Mouse (Mus musculus) intestine, embryonic 16.5 days (tissue): Measurements from ENCODE around the gene Ccz1. TPM values are rescaled to one million over a fixed set of nuclear protein-coding genes. Genes with fewer than 3 reads are reported as not detected.

Experiments used
- polyA plus RNA-seq: library from polyadenylated mRNA; unstranded; fragments of >200 nt; fragmentation: Nextera tagmentation; extraction: Ambion mirVana; gene quantifications from 2 replicates; pipeline ENCODE4 v1.2.1, GENCODE M21; 2015

Gene Ccz1
- polyA plus RNA-seq, 1 experiment from 2014 or later: 74.2 TPM

Other genes with a start within 250 kb of the Ccz1 start
- gene Eif2ak1, start 197.1 kb downstream of the Ccz1 start, polyA plus RNA-seq: 32.2 and 32.5 TPM in 2 replicates
- 0.12 and 0.15 TPM in 2 replicates for gene Ankrd61, start 117.2 kb downstream of the Ccz1 start, polyA plus RNA-seq
- 123 and 135 TPM in 2 replicates for gene Aimp2, start 105.0 kb downstream of the Ccz1 start, polyA plus RNA-seq
- gene Pms2, start 104.9 kb downstream of the Ccz1 start, polyA plus RNA-seq: 18.2 and 20.6 TPM in 2 replicates
- gene Gm42421, start 86.7 kb downstream of the Ccz1 start, polyA plus RNA-seq: 0.47 and 0.71 TPM in 2 replicates
- 0.22 and 0.87 TPM in 2 replicates for gene Rsph10b, start 81.8 kb downstream of the Ccz1 start, polyA plus RNA-seq
- not detected in 2 replicates for gene Ocm, start 11.8 kb upstream of the Ccz1 start, polyA plus RNA-seq
- 4.8 and 5.4 TPM in 2 replicates for gene Lmtk2, start 85.6 kb upstream of the Ccz1 start, polyA plus RNA-seq
- 10.2 and 13.0 TPM in 2 replicates for gene Bhlha15, start 175.4 kb upstream of the Ccz1 start, polyA plus RNA-seq
- 19.3 and 20.4 TPM in 2 replicates for gene Tecpr1, start 208.7 kb upstream of the Ccz1 start, polyA plus RNA-seq
- 111 and 142 TPM in 2 replicates for gene Bri3, start 229.6 kb upstream of the Ccz1 start, polyA plus RNA-seq